Mouse (Mus musculus): ENCODE measurements around the gene Hoga1.

- TF ChIP-seq POLR2A (IDR thresholded peaks at IDR 0.05; ENCODE audit: borderline replicate concordance, extremely low read depth, low read depth, low read length) (no peak), CTCF (IDR thresholded peaks at IDR 0.05; ENCODE audit: insufficient read depth, low read length) (no peak)
Observed at GRCm38 (mm10) chr19:42079950-42080349, 34.5 kb downstream of the Hoga1 start.

All from lung, adult 2 months (tissue).